Mouse (Mus musculus): ENCODE results near the gene Paxx.

DNA sequence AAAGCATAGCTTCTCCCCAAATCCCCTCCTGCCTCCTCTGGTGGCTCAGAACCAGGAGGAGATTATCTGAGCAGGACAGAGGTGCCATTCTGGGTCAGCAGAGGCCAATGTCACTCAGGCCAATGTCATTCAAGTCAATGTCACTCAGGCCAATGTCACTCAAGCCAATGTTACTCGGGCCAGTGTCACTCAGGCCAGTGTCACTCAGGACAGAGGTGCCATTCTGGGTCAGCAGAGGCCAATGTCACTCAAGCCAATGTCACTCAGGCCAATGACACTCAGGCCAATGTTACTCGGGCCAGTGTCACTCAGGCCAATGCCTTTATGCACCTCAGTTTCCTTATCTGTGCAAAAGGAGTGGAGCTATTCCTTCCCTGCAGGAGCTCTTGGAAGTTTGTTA is 11.7 kb upstream of the Paxx start:
- TF ChIP-seq CTCF (conservative IDR thresholded peaks at IDR 0.05; ENCODE audit: low read length), result no peak
- TF ChIP-seq NANOG (IDR thresholded peaks at IDR 0.05; ENCODE audit: borderline replicate concordance, low read length), result no peak
